Mouse (Mus musculus) MEL (cell line): ENCODE results near the gene Gm20388.

Experiments
- CTCF ChIP-seq, 3 experiments: IDR thresholded peaks in 2 of 3; conservative IDR thresholded peaks in 1 of 3; 2 replicates each; pipeline ENCODE4 v1.5.1; 2011 to 2012; ENCODE audit warnings: low read length in 3 of 3, low read depth in 2 of 3, mild to moderate bottlenecking in 2 of 3, improper control_type of control experiment in 1 of 3, inconsistent platforms in 1 of 3, mixed read lengths in 1 of 3, moderate library complexity in 1 of 3; ENCODE audit not compliant: control insufficient read depth in 1 of 3, insufficient read depth in 1 of 3, poor library complexity in 1 of 3, severe bottlenecking in 1 of 3
- NELFE ChIP-seq: IDR thresholded peaks from 2 replicates; pipeline ENCODE4 v1.6.1; 2011; ENCODE audit warnings: low read depth, low read length, improper control_type of control experiment
- ZC3H11A ChIP-seq: IDR thresholded peaks from 2 replicates; pipeline ENCODE4 v1.6.1; 2012; ENCODE audit warnings: low read depth, mild to moderate bottlenecking, inconsistent platforms, low read length, improper control_type of control experiment
- ZKSCAN1 ChIP-seq: IDR thresholded peaks from 2 replicates; pipeline ENCODE4 v1.6.1; 2012; ENCODE audit warnings: low read depth, mild to moderate bottlenecking, inconsistent platforms, low read length, improper control_type of control experiment, moderate library complexity

GRCm38 (mm10) chr8:121868196-121868595 is 1957.6 kb downstream of the Gm20388 start:
- TF ChIP-seq CTCF (IDR thresholded peaks at IDR 0.05 in 2 of 3, conservative IDR thresholded peaks at IDR 0.05 in 1 of 3; ENCODE audit: control insufficient read depth in 1 of 3, insufficient read depth in 1 of 3, low read depth in 2 of 3, low read length in 3 of 3, poor library complexity in 1 of 3, severe bottlenecking in 1 of 3) (no peak), ZC3H11A (no peak), ZKSCAN1 (no peak), NELFE (no peak)
